Mouse (Mus musculus) spleen, adult 2 months (tissue): Measurements from ENCODE around the gene Megf11. TPM values are rescaled to one million over a fixed set of nuclear protein-coding genes. Genes with fewer than 3 reads are reported as not detected.
"Not testable (repeated sequence)": the region's sequence is repeated elsewhere in the genome, so short reads cannot be mapped to it uniquely, and the experiment has no call there.

Source experiments
- DNase-seq, 2 experiments: peaks; one replicate each; pipeline versions ENCODE4 v3.0.0 to v3.0.0-alpha.2; 2012 to 2021; ENCODE audit warnings: low spot score in 2 of 2, low read depth in 1 of 2
- H3K27ac ChIP-seq: fragments of 200-500 bp; 2 replicates; pipeline ENCODE4 v1.5.1; 2012; ENCODE audit warnings: low read length, inconsistent platforms; ENCODE audit not compliant: insufficient read depth
- H3K27me3 ChIP-seq: fragments of 200-500 bp; 2 replicates; pipeline ENCODE4 v1.6.1; 2012; ENCODE audit warnings: mild to moderate bottlenecking, moderate library complexity, low read length, inconsistent platforms; ENCODE audit not compliant: control insufficient read depth, insufficient read depth
- H3K36me3 ChIP-seq: fragments of 200-500 bp; 2 replicates; pipeline ENCODE4 v1.6.1; 2012; ENCODE audit warnings: mild to moderate bottlenecking, low read length, inconsistent platforms; ENCODE audit not compliant: control insufficient read depth, insufficient read depth
- H3K4me1 ChIP-seq: fragments of 200-500 bp; 2 replicates; pipeline ENCODE4 v1.6.1; 2011; ENCODE audit warnings: inconsistent platforms; ENCODE audit not compliant: control insufficient read depth, insufficient read depth, insufficient read length
- H3K4me3 ChIP-seq: fragments of 200-500 bp; 2 replicates; pipeline ENCODE4 v1.5.1; 2011; ENCODE audit warnings: mild to moderate bottlenecking, inconsistent platforms; ENCODE audit not compliant: insufficient read depth, insufficient read length; ENCODE audit errors: extremely low read depth
- CTCF ChIP-seq: fragments of 200-500 bp; IDR thresholded peaks from 2 replicates; pipeline ENCODE4 v1.5.1; 2011; ENCODE audit warnings: mild to moderate bottlenecking, inconsistent platforms; ENCODE audit not compliant: insufficient read depth, insufficient read length, insufficient replicate concordance; ENCODE audit errors: extremely low read depth
- POLR2A ChIP-seq: fragments of 200-500 bp; IDR thresholded peaks from 2 replicates; pipeline ENCODE4 v1.6.1; 2011; ENCODE audit warnings: low read depth, low read length, inconsistent platforms
- WGBS: fragments of 180-500 bp; shearing (Covaris S2); methylation state at CpG from one replicate; pipeline ENCODE4 v1.1.7; 2018; 5-methylcytosine and 5-hydroxymethylcytosine counted together
- polyA plus RNA-seq: library from polyadenylated mRNA; depleted of rRNA; stranded (reverse); fragments of >200 nt; gene quantifications from 2 replicates; pipeline ENCODE4 v1.2.3, GENCODE M21; 2012

Gene Megf11
- polyA plus RNA-seq, 1 experiment, result 1.0 TPM

DNA sequence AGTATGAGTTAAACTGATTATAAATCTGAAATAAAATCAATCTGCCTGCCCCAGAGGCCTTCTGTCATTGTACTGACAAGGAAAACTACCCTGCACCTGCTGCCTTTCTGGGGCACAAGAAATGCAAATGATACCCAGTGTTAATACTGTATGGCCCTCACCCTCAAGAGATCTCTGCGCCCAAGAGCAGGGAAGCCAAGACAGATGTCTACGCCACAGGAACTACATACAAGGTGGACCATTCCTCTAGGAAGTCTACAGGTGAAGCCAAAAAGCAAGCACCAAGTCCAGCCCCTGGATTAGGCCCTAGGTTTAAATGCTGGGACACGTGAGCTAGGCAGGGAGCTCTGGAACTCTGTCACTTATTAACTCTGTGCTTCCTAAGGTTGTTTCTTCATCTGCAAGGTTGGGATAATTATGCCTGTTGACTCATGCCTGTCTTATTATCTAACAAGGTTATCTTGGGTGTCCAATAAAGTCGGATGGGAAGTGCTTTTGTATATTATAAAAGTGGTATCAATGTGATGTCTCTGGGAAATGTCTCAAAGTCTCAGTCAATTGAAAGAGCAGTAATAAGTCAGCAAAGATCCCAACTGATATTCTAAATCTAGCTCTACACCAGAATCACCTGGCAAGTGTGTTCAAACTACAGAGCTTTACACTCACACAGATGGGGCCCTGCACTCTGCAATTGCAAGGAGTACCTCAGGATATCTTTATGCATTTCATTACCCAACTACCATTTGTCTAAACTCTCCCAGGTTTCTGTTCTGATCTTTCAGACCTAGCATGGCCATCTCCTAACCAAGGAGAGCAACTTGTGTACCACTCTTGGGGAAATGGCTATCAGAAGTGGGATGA, 315.3 kb downstream of the Megf11 start:
- H3K4me3 ChIP-seq, result no peak overlapping the region
- 89% methylated on average over 4 of the region's 4 CpGs for WGBS
- H3K4me1 ChIP-seq, result peaks cover 14% of the 10 kb centered on the region
- DNase-seq, result no peak
- H3K36me3 ChIP-seq, result peaks cover 2% of the 10 kb centered on the region; the same call in 1 of the 2 replicates
- no peaks in the 10 kb centered on the region for H3K27me3 ChIP-seq
- no peak overlapping the region for H3K27ac ChIP-seq
- TF ChIP-seq POLR2A, result no peak
- no peak for TF ChIP-seq CTCF

DNA sequence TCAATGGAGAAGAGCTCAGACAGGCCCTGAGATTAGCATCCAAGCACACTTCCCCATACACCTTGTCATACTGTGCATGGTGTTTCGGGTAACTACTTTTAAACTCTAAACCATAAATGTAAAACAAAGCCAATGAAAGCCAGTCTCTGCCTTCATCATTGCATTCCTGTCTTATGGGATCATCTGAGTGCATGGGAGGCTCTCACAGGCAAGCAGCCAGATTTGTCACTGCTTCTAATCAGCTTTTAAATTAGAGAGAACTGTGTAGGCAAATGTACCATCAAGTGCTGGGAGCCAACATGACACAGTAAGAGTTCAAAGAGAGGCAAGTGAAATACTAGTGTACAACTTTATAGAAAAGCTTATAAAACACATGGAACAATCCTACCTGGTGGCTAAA, 316.2 kb downstream of the Megf11 start:
- no peak for DNase-seq
- 88% methylated on average over 1 of the region's 1 CpGs for WGBS
- peaks cover 14% of the 10 kb centered on the region for H3K4me1 ChIP-seq
- no peaks in the 10 kb centered on the region for H3K27me3 ChIP-seq
- H3K36me3 ChIP-seq, result peaks cover 2% of the 10 kb centered on the region; the same call in 1 of the 2 replicates
- H3K4me3 ChIP-seq, result no peak overlapping the region
- TF ChIP-seq POLR2A (no peak), CTCF (no peak)
- H3K27ac ChIP-seq, result no peak overlapping the region

DNA sequence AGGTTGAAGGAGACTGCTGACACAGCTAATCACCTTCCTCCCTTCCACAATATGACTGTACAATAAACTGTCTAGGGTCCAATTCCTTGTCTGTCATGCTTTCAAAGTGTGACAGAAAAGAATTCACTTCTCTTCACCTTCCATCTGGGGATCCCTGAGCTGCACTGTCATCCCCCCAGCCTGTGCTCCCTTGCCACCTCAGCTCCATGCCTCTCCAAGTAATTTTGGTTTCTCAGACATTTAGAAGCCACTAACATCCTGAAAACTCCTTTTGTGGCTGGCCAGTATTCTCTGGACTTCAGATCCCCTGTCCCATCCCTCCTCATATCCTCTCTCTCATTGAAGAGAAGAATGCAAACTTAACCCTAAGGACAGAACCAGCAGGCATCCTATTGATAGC, 317.0 kb downstream of the Megf11 start:
- Histone ChIP-seq H3K36me3 (peaks cover 5% of the 10 kb centered on the region; the same call in 1 of the 2 replicates), H3K27ac (no peak overlapping the region), H3K4me1 (peaks cover 14% of the 10 kb centered on the region), H3K4me3 (no peak overlapping the region), H3K27me3 (no peaks in the 10 kb centered on the region)
- no peak for DNase-seq
- TF ChIP-seq CTCF (no peak), POLR2A (no peak)

DNA sequence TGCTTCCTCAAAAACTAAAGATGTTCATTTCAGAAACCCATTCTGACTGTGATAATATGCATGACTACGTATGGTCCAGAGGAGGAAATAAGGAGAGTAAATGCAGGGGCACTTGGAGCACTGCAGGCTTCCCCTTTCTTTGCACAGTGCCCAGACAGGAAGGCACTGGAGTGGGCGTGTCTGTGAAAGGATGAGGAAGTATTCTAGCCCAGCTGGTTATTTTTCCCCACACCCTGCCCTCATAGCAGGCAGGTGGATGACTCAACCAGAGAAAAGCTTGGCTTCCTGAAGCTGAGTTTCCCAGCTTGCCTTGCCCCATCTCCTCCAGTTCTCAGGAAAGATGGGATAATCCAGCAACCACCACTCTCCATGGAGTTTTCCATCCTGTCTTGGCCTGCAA, 317.5 kb downstream of the Megf11 start:
- Histone ChIP-seq H3K4me1 (peaks cover 14% of the 10 kb centered on the region), H3K27me3 (no peaks in the 10 kb centered on the region), H3K4me3 (no peak overlapping the region), H3K27ac (no peak overlapping the region), H3K36me3 (peaks cover 5% of the 10 kb centered on the region; the same call in 1 of the 2 replicates)
- 26% methylated on average over 2 of the region's 2 CpGs for WGBS
- DNase-seq, result peak; percentile 29 to 46
- no peak for TF ChIP-seq CTCF

DNA sequence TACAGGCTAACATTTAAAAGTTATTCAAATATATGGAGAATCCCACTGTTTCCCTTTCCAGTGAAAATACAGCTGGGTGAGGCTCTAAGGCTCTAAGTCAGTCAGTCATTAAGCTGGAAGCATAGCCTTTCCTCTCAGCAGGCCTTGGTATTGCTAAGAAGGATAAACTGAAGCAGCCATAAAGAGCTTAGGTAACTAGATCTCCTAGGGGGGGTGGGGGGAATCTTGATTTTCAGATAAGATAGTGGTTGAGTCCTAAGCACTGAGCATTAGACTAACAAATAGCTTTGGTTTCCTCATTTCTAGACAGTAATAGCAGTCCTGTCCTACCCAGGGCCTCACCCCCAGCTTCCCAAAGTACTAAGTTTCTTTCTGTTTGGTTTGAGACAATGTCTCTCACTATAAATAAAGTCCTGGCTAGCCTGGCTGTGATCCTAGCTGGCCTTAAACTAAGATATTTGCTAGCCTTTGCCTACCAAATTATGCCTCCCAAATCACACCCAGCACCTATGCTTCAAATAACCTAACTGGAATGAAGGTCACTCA, 318.1 kb downstream of the Megf11 start:
- TF ChIP-seq CTCF, result no peak
- TF ChIP-seq POLR2A, result no peak
- no peak overlapping the region for H3K27ac ChIP-seq

DNA sequence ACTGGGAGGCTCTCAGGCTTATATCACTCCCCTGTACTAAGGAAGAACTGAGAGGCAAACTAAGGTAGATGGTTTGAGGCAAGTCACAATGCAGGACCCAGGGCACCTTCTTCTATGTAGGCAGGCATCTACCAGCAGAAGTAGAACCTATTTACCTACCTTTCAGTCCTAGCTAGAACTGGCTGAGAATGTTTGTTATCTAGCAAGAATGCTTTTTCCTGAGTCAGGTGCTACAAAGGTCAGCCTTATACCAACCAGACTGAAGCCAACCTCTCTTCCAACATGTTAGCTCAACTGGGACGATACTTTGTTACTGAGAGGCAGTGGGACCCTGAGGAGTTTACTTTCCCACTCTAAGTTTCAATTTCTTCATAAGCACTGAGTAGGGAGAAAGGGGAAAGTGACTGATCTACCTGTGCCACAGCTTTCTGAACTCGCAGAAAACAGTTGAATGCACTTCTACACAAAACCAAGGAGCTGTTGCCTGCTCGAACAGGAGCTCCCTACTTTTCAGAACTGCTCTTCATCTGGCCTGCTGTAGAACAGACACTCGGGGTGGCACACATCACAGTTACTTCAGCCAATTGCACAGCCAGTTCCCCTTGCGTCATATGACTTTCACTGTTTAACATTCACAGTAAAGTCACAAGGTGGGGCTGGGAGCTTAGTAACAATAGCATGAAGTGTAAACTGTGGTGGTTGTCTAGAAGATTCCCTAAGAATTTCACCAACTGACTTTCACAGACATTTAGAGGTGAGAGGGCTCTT, 318.8 kb downstream of the Megf11 start:
- no peak for TF ChIP-seq POLR2A
- TF ChIP-seq CTCF, result no peak
- Histone ChIP-seq H3K27ac (no peak overlapping the region), H3K27me3 (no peaks in the 10 kb centered on the region), H3K4me1 (peaks cover 14% of the 10 kb centered on the region), H3K36me3 (peaks cover 6% of the 10 kb centered on the region; the same call in 1 of the 2 replicates), H3K4me3 (no peak overlapping the region)
- WGBS, result 81% methylated on average over 5 of the region's 5 CpGs
- no peak for DNase-seq

More for the DNA sequence above, 318.1 kb downstream of the Megf11 start:
- H3K36me3 ChIP-seq, result peaks cover 6% of the 10 kb centered on the region; the same call in 1 of the 2 replicates
- no peak for DNase-seq
- no peak overlapping the region for H3K4me3 ChIP-seq
- peaks cover 14% of the 10 kb centered on the region for H3K4me1 ChIP-seq
- no peaks in the 10 kb centered on the region for H3K27me3 ChIP-seq

DNA sequence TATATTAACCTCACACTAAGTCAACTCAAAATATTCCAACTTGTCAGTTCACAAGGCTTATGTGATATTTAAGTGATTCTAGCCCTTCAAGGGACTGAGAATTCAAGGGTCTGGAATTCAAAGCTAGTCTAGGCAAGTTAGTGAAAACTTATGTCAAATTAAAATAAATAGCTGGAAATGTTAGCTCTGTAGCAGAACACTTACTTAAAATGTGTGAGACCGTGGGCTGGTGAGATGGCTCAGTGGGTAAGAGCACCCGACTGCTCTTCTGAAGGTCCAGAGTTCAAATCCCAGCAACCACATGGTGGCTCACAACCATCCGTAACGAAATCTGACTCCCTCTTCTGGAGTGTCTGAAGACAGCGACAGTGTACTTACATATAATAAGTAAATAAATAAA, 324.9 kb downstream of the Megf11 start:
- not testable (repeated sequence) for H3K4me3 ChIP-seq, H3K27me3 ChIP-seq, DNase-seq, H3K4me1 ChIP-seq, H3K36me3 ChIP-seq, H3K27ac ChIP-seq
- 92% methylated on average over 5 of the region's 5 CpGs for WGBS
